Mouse (Mus musculus) liver, adult 2 months (tissue): ENCODE data around the gene Enox1. TPM values are rescaled to one million over a fixed set of nuclear protein-coding genes. Genes with fewer than 3 reads are reported as not detected.

Experiments
- DNase-seq: peaks from one replicate; pipeline ENCODE4 v3.0.0-alpha.2; 2011; ENCODE audit warnings: low read depth, low spot score; ENCODE audit errors: extremely low read depth
- H3K27ac ChIP-seq: fragments of 200-500 bp; replicated peaks from 2 replicates; pipeline ENCODE4 v1.5.1; 2012; ENCODE audit warnings: low read depth, mild to moderate bottlenecking, control low read depth, inconsistent platforms, low read length; ENCODE audit not compliant: insufficient read depth
- H3K27me3 ChIP-seq: fragments of 200-500 bp; 2 replicates; pipeline ENCODE4 v1.6.1; 2012; ENCODE audit warnings: mild to moderate bottlenecking, moderate library complexity, low read length, inconsistent platforms; ENCODE audit not compliant: control insufficient read depth, insufficient read depth
- H3K36me3 ChIP-seq: fragments of 200-500 bp; 2 replicates; pipeline ENCODE4 v1.6.1; 2012; ENCODE audit warnings: low read length, inconsistent platforms; ENCODE audit not compliant: control insufficient read depth, insufficient read depth
- H3K4me1 ChIP-seq: fragments of 200-500 bp; 2 replicates; pipeline ENCODE4 v1.6.1; 2011; ENCODE audit warnings: low read length; ENCODE audit not compliant: control insufficient read depth, insufficient read depth
- H3K4me3 ChIP-seq: fragments of 200-500 bp; 2 replicates; pipeline ENCODE4 v1.5.1; 2011; ENCODE audit warnings: low read depth, mild to moderate bottlenecking, control low read depth, low read length, moderate library complexity; ENCODE audit not compliant: insufficient read depth
- H3K79me2 ChIP-seq: fragments of 200-500 bp; 2 replicates; pipeline ENCODE4 v1.6.1; 2012; ENCODE audit warnings: inconsistent platforms, mild to moderate bottlenecking, low read length, moderate library complexity; ENCODE audit not compliant: control insufficient read depth, insufficient read depth
- H3K9ac ChIP-seq: fragments of 200-500 bp; 2 replicates; pipeline ENCODE4 v1.6.1; 2012; ENCODE audit warnings: low read depth, mild to moderate bottlenecking, control low read depth, inconsistent platforms, low read length
- CTCF ChIP-seq: fragments of 200-500 bp; IDR thresholded peaks from 2 replicates; pipeline ENCODE4 v1.5.1; 2011; ENCODE audit warnings: low read depth, low read length, control low read depth
- POLR2A ChIP-seq: fragments of 200-500 bp; IDR thresholded peaks from 2 replicates; pipeline ENCODE4 v1.6.1; 2011; ENCODE audit warnings: low read length, control low read depth; ENCODE audit not compliant: insufficient read depth; ENCODE audit errors: extremely low read depth
- WGBS: fragments of 180-500 bp; shearing (Covaris S2); methylation state at CpG from one replicate; pipeline ENCODE4 v1.1.7; 2018; 5-methylcytosine and 5-hydroxymethylcytosine counted together
- polyA plus RNA-seq: library from polyadenylated mRNA; depleted of rRNA; stranded (reverse); fragments of >200 nt; gene quantifications from 2 replicates; pipeline ENCODE4 v1.2.3, GENCODE M21; 2012
- total RNA-seq: library from RNA; depleted of rRNA; stranded (reverse); fragments of >200 nt; gene quantifications from 2 replicates; pipeline ENCODE4 v1.2.3, GENCODE M21; 2014

The Enox1 gene
- total and polyA plus RNA-seq, 2 experiments = 0.09 TPM; not detected in 1

DNA sequence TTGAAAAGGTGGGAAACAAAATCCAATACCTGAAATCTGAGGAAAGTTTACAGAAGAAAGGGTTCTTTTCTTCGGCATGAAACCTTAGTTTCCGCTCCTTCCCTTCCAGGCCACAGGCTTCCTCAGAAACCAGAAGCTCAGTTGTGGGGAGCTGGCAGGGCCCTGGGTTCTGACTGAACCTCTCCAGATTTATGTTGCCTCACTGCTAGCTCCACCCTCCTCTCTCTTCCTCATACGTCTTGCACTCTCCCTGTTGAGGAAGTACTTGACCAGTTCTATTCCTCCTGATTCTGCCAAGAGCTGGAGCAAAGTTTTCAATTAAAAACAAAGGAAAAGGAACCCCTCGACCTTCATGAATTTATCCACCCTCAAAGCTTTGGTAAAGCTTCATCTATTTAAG is 291.4 kb downstream of the Enox1 start:
- Histone ChIP-seq H3K4me1 (no peaks in the 10 kb centered on the region), H3K27me3 (no peaks in the 10 kb centered on the region), H3K9ac (no peak overlapping the region), H3K79me2 (no peaks in the 10 kb centered on the region), H3K4me3 (no peak overlapping the region), H3K27ac (no peak overlapping the region), H3K36me3 (no peaks in the 10 kb centered on the region)
- 70% methylated on average over 4 of the region's 4 CpGs for WGBS
- DNase-seq = peak; percentile 21
- TF ChIP-seq POLR2A = no peak
- no peak for TF ChIP-seq CTCF

GRCm38 (mm10) chr14:77451916-77452315 is 295.4 kb downstream of the Enox1 start:
- Histone ChIP-seq H3K27ac (no peak overlapping the region), H3K4me1 (no peaks in the 10 kb centered on the region), H3K9ac (no peak overlapping the region), H3K4me3 (no peak overlapping the region), H3K36me3 (no peaks in the 10 kb centered on the region), H3K27me3 (no peaks in the 10 kb centered on the region), H3K79me2 (no peaks in the 10 kb centered on the region)
- TF ChIP-seq CTCF = no peak
- no peak for TF ChIP-seq POLR2A
- no peak for DNase-seq
- 80% methylated on average over 4 of the region's 4 CpGs for WGBS

GRCm38 (mm10) chr14:77456066-77456465 is 299.5 kb downstream of the Enox1 start:
- no peak overlapping the region for H3K9ac ChIP-seq
- H3K79me2 ChIP-seq = no peaks in the 10 kb centered on the region
- H3K27ac ChIP-seq = no peak overlapping the region
- TF ChIP-seq CTCF (no peak), POLR2A (no peak)
- H3K36me3 ChIP-seq = no peaks in the 10 kb centered on the region
- 60% methylated on average over 3 of the region's 3 CpGs for WGBS
- H3K4me1 ChIP-seq = no peaks in the 10 kb centered on the region
- no peak for DNase-seq
- H3K27me3 ChIP-seq = no peaks in the 10 kb centered on the region; the same call in 1 of the 2 replicates
- H3K4me3 ChIP-seq = no peak overlapping the region

GRCm38 (mm10) chr14:77456876-77457275 is 300.3 kb downstream of the Enox1 start:
- DNase-seq = no peak
- TF ChIP-seq CTCF = no peak
- TF ChIP-seq POLR2A = no peak
- 74% methylated on average over 7 of the region's 7 CpGs for WGBS
- no peaks in the 10 kb centered on the region for H3K36me3 ChIP-seq
- H3K27ac ChIP-seq = no peak overlapping the region
- no peaks in the 10 kb centered on the region; the same call in 1 of the 2 replicates for H3K27me3 ChIP-seq
- H3K9ac ChIP-seq = no peak overlapping the region
- H3K4me3 ChIP-seq = no peak overlapping the region
- no peaks in the 10 kb centered on the region for H3K4me1 ChIP-seq
- H3K79me2 ChIP-seq = no peaks in the 10 kb centered on the region

- no peak overlapping the region for H3K27ac ChIP-seq
- H3K36me3 ChIP-seq = no peaks in the 10 kb centered on the region
- no peaks in the 10 kb centered on the region for H3K4me1 ChIP-seq
- WGBS = 26% methylated on average over 9 of the region's 9 CpGs
- no peaks in the 10 kb centered on the region; the same call in 1 of the 2 replicates for H3K27me3 ChIP-seq
- DNase-seq = no peak
- H3K4me3 ChIP-seq = no peak overlapping the region
- TF ChIP-seq CTCF = no peak
- no peak for TF ChIP-seq POLR2A
- H3K79me2 ChIP-seq = no peaks in the 10 kb centered on the region
- no peak overlapping the region for H3K9ac ChIP-seq
Measured at GRCm38 (mm10) chr14:77458217-77458616, 301.7 kb downstream of the Enox1 start.

- 92% methylated on average over 4 of the region's 4 CpGs for WGBS
- Histone ChIP-seq H3K27me3 (no peaks in the 10 kb centered on the region), H3K4me1 (peaks cover 2% of the 10 kb centered on the region; the same call in 1 of the 2 replicates), H3K27ac (no peak overlapping the region), H3K36me3 (no peaks in the 10 kb centered on the region), H3K79me2 (no peaks in the 10 kb centered on the region), H3K9ac (no peak overlapping the region), H3K4me3 (no peak overlapping the region)
- DNase-seq = no peak
- TF ChIP-seq CTCF = no peak
- TF ChIP-seq POLR2A = no peak
Measured at GRCm38 (mm10) chr14:77463919-77464318, 307.4 kb downstream of the Enox1 start.
